Mouse (Mus musculus): ENCODE data around the gene Eepd1. TPM values are rescaled to one million over a fixed set of nuclear protein-coding genes. Genes with fewer than 3 reads are reported as not detected.

Eepd1 gene
- polyA plus RNA-seq, 1 experiment from 2014 or later, result 5.9 TPM

- Histone ChIP-seq H3K4me3 (replicated peaks) (no peak overlapping the region), H3K4me2 (no peak overlapping the region), H3K9me3 (replicated peaks) (no peaks in the 10 kb centered on the region), H3K27ac (replicated peaks) (no peak overlapping the region), H3K4me1 (replicated peaks) (0 out of 2 replicates have a peak, but pooled peaks cover 2% of the 10 kb centered on the region), H3K36me3 (replicated peaks) (no peaks in the 10 kb centered on the region), H3K9ac (no peak overlapping the region), H3K27me3 (no peaks in the 10 kb centered on the region)
- 62% methylated on average over 2 of the region's 2 CpGs for WGBS (ENCODE audit: insufficient replicate concordance)
- no peak for ATAC-seq (ENCODE audit: insufficient read depth)
These were observed 31.7 kb downstream of the Eepd1 start for GRCm38 (mm10) chr9:25513050-25513449.

GRCm38 (mm10) chr9:25513556-25513955, 32.2 kb downstream of the Eepd1 start:
- WGBS (ENCODE audit: insufficient replicate concordance), result 66% methylated on average over 3 of the region's 3 CpGs
- no peak for ATAC-seq (ENCODE audit: insufficient read depth)
- Histone ChIP-seq H3K4me1 (replicated peaks) (0 out of 2 replicates have a peak, but pooled peaks cover 2% of the 10 kb centered on the region), H3K9me3 (replicated peaks) (no peaks in the 10 kb centered on the region), H3K27ac (replicated peaks) (no peak overlapping the region), H3K36me3 (replicated peaks) (no peaks in the 10 kb centered on the region), H3K4me3 (replicated peaks) (no peak overlapping the region), H3K4me2 (no peak overlapping the region), H3K27me3 (no peaks in the 10 kb centered on the region), H3K9ac (no peak overlapping the region)

DNA sequence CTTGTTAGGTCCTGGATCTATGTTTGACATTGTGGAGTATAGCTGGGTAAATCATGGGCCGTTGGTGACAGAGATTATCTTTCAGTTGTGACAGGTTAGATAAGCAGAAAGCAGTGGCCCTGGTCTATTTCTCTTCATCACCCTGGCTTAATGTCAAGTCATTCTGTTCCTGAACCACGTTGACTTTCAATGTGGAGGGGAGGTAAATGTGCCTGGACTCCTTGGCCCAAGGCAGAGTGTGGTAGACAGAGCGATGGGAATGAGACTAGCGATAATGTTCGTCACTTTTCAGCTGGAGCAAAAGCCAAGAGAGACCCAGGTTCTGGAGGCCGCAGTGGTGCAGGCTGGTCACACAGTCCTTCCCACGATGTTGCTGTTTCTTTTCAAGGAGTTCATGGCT, 35.3 kb downstream of the Eepd1 start:
- Histone ChIP-seq H3K36me3 (replicated peaks) (no peaks in the 10 kb centered on the region), H3K4me3 (replicated peaks) (no peak overlapping the region), H3K9ac (no peak overlapping the region), H3K27ac (replicated peaks) (no peak overlapping the region), H3K27me3 (no peaks in the 10 kb centered on the region), H3K4me2 (no peak overlapping the region), H3K9me3 (replicated peaks) (no peaks in the 10 kb centered on the region), H3K4me1 (replicated peaks) (peaks cover 3% of the 10 kb centered on the region; the same call in 1 of the 2 replicates)
- ATAC-seq (ENCODE audit: insufficient read depth), result no peak
- WGBS (ENCODE audit: insufficient replicate concordance), result 60% methylated on average over 7 of the region's 7 CpGs

- Histone ChIP-seq H3K27ac (replicated peaks) (no peak overlapping the region), H3K4me2 (no peak overlapping the region), H3K9me3 (replicated peaks) (no peaks in the 10 kb centered on the region), H3K4me1 (replicated peaks) (peaks cover 3% of the 10 kb centered on the region; the same call in 1 of the 2 replicates), H3K9ac (no peak overlapping the region), H3K4me3 (replicated peaks) (no peak overlapping the region), H3K36me3 (replicated peaks) (no peaks in the 10 kb centered on the region), H3K27me3 (no peaks in the 10 kb centered on the region)
- ATAC-seq (ENCODE audit: insufficient read depth), result no peak
- 61% methylated on average over 4 of the region's 4 CpGs for WGBS (ENCODE audit: insufficient replicate concordance)
These were observed 36.6 kb downstream of the Eepd1 start for GRCm38 (mm10) chr9:25517982-25518381.

DNA sequence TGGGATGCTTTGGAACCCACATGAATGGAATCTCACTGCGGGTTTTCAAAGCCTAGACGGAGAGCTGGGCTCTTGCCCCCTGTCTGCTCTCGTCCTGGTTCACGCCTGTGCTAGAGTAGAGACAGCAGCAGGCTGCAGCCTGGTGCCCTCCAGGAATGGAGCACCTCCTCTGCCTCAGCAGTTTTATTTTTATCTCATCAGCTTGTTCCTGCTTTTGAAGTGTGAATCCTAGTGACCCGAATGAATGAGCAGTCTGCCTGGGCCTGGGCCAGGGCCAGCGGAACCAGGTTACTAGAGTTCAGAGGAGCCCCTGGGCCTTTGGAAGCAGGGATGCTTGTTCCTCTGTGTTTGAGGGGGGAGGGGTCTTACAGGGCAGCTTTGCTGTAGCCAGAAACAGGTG, 37.8 kb downstream of the Eepd1 start:
- Histone ChIP-seq H3K27me3 (no peaks in the 10 kb centered on the region), H3K9ac (no peak overlapping the region), H3K36me3 (replicated peaks) (no peaks in the 10 kb centered on the region), H3K27ac (replicated peaks) (no peak overlapping the region), H3K4me1 (replicated peaks) (peaks cover 3% of the 10 kb centered on the region; the same call in 1 of the 2 replicates), H3K4me3 (replicated peaks) (no peak overlapping the region), H3K4me2 (no peak overlapping the region), H3K9me3 (replicated peaks) (no peaks in the 10 kb centered on the region)
- ATAC-seq (ENCODE audit: insufficient read depth), result peak; percentile 22; the same call in 1 of the 2 replicates
- 65% methylated on average over 6 of the region's 6 CpGs for WGBS (ENCODE audit: insufficient replicate concordance)

DNA sequence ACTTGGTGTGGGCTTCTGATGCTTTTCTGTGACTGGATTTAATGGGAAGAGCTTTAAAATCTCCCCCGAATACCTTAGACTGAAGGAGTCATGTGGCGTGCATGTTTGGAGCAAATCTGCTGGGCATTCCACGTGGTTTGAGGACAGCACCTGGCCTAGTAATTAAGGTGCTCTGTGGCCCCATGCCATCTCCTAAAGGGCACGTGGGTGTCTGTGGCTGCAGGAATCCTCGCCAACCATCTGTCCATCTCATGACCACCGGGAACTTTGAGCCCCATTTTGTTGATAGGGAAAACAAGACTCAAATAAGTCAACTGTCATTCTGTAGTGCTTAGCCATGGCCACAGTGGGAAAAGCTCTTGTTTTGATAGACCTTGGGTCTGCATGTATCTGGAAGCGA, 39.5 kb downstream of the Eepd1 start:
- no peaks in the 10 kb centered on the region for H3K9me3 ChIP-seq (replicated peaks)
- H3K36me3 ChIP-seq (replicated peaks), result no peaks in the 10 kb centered on the region
- whole genome bisulfite sequencing (ENCODE audit: insufficient replicate concordance), result 55% methylated on average over 7 of the region's 7 CpGs
- no peak overlapping the region for H3K4me3 ChIP-seq (replicated peaks)
- no peak overlapping the region for H3K27ac ChIP-seq (replicated peaks)
- no peak overlapping the region for H3K9ac ChIP-seq
- no peak for ATAC-seq (ENCODE audit: insufficient read depth)
- no peaks in the 10 kb centered on the region for H3K27me3 ChIP-seq
- H3K4me2 ChIP-seq, result no peak overlapping the region
- peaks cover 3% of the 10 kb centered on the region; the same call in 1 of the 2 replicates for H3K4me1 ChIP-seq (replicated peaks)

DNA sequence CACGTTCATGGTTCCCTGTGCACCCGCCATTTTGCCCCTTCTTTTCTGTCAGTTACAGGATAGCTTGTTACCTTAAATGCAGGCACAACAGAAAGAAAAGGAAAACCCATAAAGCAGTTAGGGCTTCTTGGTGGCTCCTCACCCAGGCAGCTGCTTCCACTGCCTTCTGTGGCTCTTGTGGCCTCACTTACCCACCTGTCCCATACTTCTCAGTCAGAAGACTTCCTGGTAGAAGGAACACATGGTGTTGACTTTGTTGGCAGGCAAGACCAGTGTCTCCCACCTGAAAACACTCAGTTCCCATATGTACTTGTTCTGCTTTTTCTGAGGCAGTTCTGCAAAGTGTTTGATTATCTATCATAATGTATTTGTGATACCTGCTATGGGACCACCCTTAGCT, 40.5 kb downstream of the Eepd1 start:
- H3K4me3 ChIP-seq (replicated peaks), result no peak overlapping the region
- no peak overlapping the region for H3K27ac ChIP-seq (replicated peaks)
- no peak overlapping the region for H3K9ac ChIP-seq
- no peaks in the 10 kb centered on the region for H3K27me3 ChIP-seq
- no peaks in the 10 kb centered on the region for H3K36me3 ChIP-seq (replicated peaks)
- no peaks in the 10 kb centered on the region for H3K9me3 ChIP-seq (replicated peaks)
- ATAC-seq (ENCODE audit: insufficient read depth), result no peak
- no peak overlapping the region for H3K4me2 ChIP-seq
- 55% methylated on average over 2 of the region's 2 CpGs for WGBS (ENCODE audit: insufficient replicate concordance)
- peaks cover 9% of the 10 kb centered on the region; the same call in 1 of the 2 replicates for H3K4me1 ChIP-seq (replicated peaks)

- no peak overlapping the region for H3K4me3 ChIP-seq (replicated peaks)
- H3K9ac ChIP-seq, result no peak overlapping the region
- H3K4me2 ChIP-seq, result no peak overlapping the region
- H3K36me3 ChIP-seq (replicated peaks), result no peaks in the 10 kb centered on the region
- 0 out of 2 replicates have a peak, but pooled peaks cover 6% of the 10 kb centered on the region for H3K4me1 ChIP-seq (replicated peaks)
- H3K27ac ChIP-seq (replicated peaks), result no peak overlapping the region
- ATAC-seq (ENCODE audit: insufficient read depth), result no peak
- WGBS (ENCODE audit: insufficient replicate concordance), result 66% methylated on average over 1 of the region's 1 CpGs
- H3K9me3 ChIP-seq (replicated peaks), result no peaks in the 10 kb centered on the region
- no peaks in the 10 kb centered on the region for H3K27me3 ChIP-seq
These were observed 45.2 kb downstream of the Eepd1 start for GRCm38 (mm10) chr9:25526516-25526915.

DNA sequence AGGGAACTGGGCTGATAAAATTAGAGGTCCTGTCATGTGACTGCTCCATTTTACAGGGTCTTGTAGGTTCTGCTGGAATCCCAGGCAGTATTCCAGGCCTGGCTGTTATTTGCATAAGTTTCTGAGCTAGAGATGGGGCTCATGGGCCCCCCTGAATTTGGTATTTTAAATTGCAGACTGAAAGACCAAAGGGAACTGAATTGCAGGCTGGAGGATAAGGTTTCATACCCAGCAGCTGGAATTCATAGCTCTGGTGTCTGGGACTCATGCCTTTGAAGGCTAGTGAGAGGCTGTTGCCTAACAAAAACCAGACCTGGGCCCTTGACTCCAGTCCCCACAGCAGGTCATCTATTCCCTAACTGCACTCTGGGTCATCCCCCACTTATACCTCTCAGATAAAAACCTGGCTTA, 45.6 kb downstream of the Eepd1 start:
- H3K4me3 ChIP-seq (replicated peaks), result no peak overlapping the region
- no peaks in the 10 kb centered on the region for H3K36me3 ChIP-seq (replicated peaks)
- H3K9me3 ChIP-seq (replicated peaks), result no peaks in the 10 kb centered on the region
- ATAC-seq (ENCODE audit: insufficient read depth), result no peak
- no peak overlapping the region for H3K27ac ChIP-seq (replicated peaks)
- no peak overlapping the region for H3K4me2 ChIP-seq
- 0 out of 2 replicates have a peak, but pooled peaks cover 6% of the 10 kb centered on the region for H3K4me1 ChIP-seq (replicated peaks)
- no peak overlapping the region for H3K9ac ChIP-seq
- no peaks in the 10 kb centered on the region for H3K27me3 ChIP-seq

DNA sequence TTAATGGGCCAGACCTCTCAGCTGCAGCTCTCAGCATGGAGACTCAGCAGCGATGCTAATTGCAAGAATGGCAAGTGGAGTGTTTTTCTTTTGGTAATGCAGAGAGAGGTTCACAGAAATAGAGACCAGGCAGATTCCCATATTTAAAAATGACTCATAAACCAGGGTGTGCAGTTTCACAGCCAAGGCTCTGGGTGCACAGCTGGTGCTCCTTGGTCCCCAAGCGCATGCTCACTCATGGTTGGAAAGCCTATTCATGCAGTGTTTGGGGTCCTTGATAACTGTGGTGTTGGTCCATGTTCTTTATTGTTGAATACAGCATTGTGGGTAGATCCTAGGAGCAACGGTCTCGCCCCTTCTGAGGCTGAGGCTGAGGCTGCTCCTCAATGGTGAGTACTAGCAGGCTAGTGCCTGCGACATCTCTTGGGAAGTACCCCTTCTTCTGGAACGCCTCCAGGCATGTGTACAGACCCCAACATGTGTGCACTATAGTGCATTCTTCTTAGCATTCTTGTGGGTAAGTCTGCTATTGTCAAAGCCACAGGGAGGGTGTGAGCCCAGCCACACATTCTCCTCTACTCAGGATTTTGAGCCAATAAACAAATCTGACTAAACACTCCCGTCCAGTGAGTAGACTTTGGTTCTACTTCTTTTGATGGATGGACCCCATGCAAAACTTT, 46.2 kb downstream of the Eepd1 start:
- no peaks in the 10 kb centered on the region for H3K9me3 ChIP-seq (replicated peaks)
- 0 out of 2 replicates have a peak, but pooled peaks cover 6% of the 10 kb centered on the region for H3K4me1 ChIP-seq (replicated peaks)
- ATAC-seq (ENCODE audit: insufficient read depth), result no peak
- no peak overlapping the region for H3K27ac ChIP-seq (replicated peaks)
- H3K4me2 ChIP-seq, result no peak overlapping the region
- H3K4me3 ChIP-seq (replicated peaks), result no peak overlapping the region
- H3K9ac ChIP-seq, result no peak overlapping the region
- H3K27me3 ChIP-seq, result no peaks in the 10 kb centered on the region
- no peaks in the 10 kb centered on the region for H3K36me3 ChIP-seq (replicated peaks)
- WGBS (ENCODE audit: insufficient replicate concordance), result 58% methylated on average over 7 of the region's 7 CpGs

DNA sequence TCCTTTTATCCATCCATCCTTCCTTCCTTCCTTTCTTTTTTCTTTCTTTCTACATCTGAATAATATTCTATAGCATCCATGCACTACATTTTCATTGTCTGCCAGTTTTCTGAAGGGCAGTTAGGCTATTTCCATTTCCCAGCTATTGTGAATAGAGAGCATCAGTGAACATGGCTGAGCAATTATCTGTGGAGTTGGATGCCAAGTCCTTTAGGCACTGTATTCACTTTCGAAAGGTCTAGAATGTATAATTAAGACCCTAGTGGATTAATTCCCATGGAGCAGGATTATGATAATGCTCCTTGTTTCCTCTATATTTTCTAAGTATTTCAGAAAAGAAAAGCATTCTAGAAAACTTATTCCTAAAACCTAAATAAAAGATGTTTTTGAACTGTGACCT, 50.3 kb downstream of the Eepd1 start:
- ATAC-seq (ENCODE audit: insufficient read depth), result no peak
- 61% methylated on average over 1 of the region's 1 CpGs for WGBS (ENCODE audit: insufficient replicate concordance)
- H3K4me2 ChIP-seq, result no peak overlapping the region
- H3K4me1 ChIP-seq (replicated peaks), result 0 out of 2 replicates have a peak, but pooled peaks cover 1% of the 10 kb centered on the region
- H3K9me3 ChIP-seq (replicated peaks), result no peaks in the 10 kb centered on the region
- H3K4me3 ChIP-seq (replicated peaks), result no peak overlapping the region
- H3K9ac ChIP-seq, result no peak overlapping the region
- H3K27ac ChIP-seq (replicated peaks), result no peak overlapping the region
- no peaks in the 10 kb centered on the region for H3K27me3 ChIP-seq
- no peaks in the 10 kb centered on the region for H3K36me3 ChIP-seq (replicated peaks)

DNA sequence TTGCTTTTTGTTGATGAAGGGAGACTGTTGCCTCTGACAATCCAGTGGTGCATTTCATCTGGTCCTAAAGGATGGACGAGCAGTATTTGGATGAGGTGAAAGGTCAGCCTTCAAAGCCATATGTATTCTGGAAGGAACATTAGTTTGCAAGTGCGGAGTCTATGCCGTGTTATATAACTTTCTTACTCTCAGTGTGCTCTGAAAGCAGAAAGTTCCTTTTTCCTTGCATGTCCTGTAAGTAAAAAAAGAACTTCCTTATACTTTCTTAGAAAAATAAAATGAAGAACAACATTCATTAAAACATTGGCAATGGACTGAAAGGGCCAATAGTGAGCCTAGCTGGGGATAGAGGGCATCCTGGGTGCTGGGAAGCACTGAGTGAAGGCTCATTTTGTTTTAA, 50.8 kb downstream of the Eepd1 start:
- 38% methylated on average over 3 of the region's 3 CpGs for WGBS (ENCODE audit: insufficient replicate concordance)
- Histone ChIP-seq H3K4me2 (no peak overlapping the region), H3K36me3 (replicated peaks) (no peaks in the 10 kb centered on the region), H3K4me3 (replicated peaks) (no peak overlapping the region), H3K9me3 (replicated peaks) (no peaks in the 10 kb centered on the region), H3K27ac (replicated peaks) (no peak overlapping the region), H3K27me3 (no peaks in the 10 kb centered on the region), H3K9ac (no peak overlapping the region), H3K4me1 (replicated peaks) (no peaks in the 10 kb centered on the region)
- no peak for ATAC-seq (ENCODE audit: insufficient read depth)

Measured in liver, embryonic 15.5 days (tissue).